Mouse (Mus musculus) lung, embryonic 16.5 days (tissue): ENCODE data around the gene Nhsl1. TPM values are rescaled to one million over a fixed set of nuclear protein-coding genes. Genes with fewer than 3 reads are reported as not detected.
A peak's percentile ranks its signal among the peaks of the same experiment; 100 is the strongest.

ENCODE experiments used
- ATAC-seq: fragments of 200-750 bp; cut with Nextera tagmentation; 2 replicates; pipeline ENCODE4 v1.8.0; 2017; ENCODE audit warnings: low read depth, mild to moderate bottlenecking, moderate library complexity
- H3K27ac ChIP-seq: fragments of 300-500 bp; sonication (generic); 2 replicates; pipeline ENCODE4 v1.5.1; 2014; ENCODE audit warnings: mild to moderate bottlenecking, control low read depth, low read length
- H3K27me3 ChIP-seq: fragments of 300-500 bp; sonication (generic); 2 replicates; pipeline ENCODE4 v1.6.1; 2014; ENCODE audit warnings: low read depth, low read length, mixed read lengths; ENCODE audit not compliant: control insufficient read depth, insufficient read depth
- H3K36me3 ChIP-seq: fragments of 300-500 bp; sonication (generic); 2 replicates; pipeline ENCODE4 v1.6.1; 2014; ENCODE audit warnings: low read length; ENCODE audit not compliant: control insufficient read depth, insufficient read depth
- H3K4me1 ChIP-seq: fragments of 300-500 bp; sonication (generic); replicated peaks from 2 replicates; pipeline ENCODE4 v1.6.1; 2014; ENCODE audit warnings: low read length, mixed read lengths; ENCODE audit not compliant: control insufficient read depth, insufficient read depth
- H3K4me2 ChIP-seq: fragments of 300-500 bp; sonication (generic); 2 replicates; pipeline ENCODE4 v1.6.1; 2014; ENCODE audit warnings: low read depth, low read length, control low read depth
- H3K4me3 ChIP-seq: fragments of 300-500 bp; sonication (generic); 2 replicates; pipeline ENCODE4 v1.5.1; 2014; ENCODE audit warnings: mild to moderate bottlenecking, low read length, control low read depth
- H3K9ac ChIP-seq: fragments of 300-500 bp; sonication (generic); 2 replicates; pipeline ENCODE4 v1.6.1; 2014; ENCODE audit warnings: low read length, control low read depth
- H3K9me3 ChIP-seq: fragments of 300-500 bp; sonication (generic); 2 replicates; pipeline ENCODE4 v1.6.1; 2016; ENCODE audit warnings: low read length; ENCODE audit not compliant: control insufficient read depth
- WGBS: fragments of 180-500 bp; shearing (Covaris S2); extraction: QIAGEN DNeasy Blood & Tissue Kit; methylation state at CpG from one replicate; pipeline ENCODE4 v1.1.7; 2014; 5-methylcytosine and 5-hydroxymethylcytosine counted together
- polyA plus RNA-seq: library from polyadenylated mRNA; unstranded; fragments of >200 nt; fragmentation: Nextera tagmentation; extraction: Ambion mirVana; gene quantifications from 2 replicates; pipeline ENCODE4 v1.2.1, GENCODE M21; 2015

Gene Nhsl1
- polyA plus RNA-seq, 1 experiment from 2014 or later = 4.6 TPM

DNA sequence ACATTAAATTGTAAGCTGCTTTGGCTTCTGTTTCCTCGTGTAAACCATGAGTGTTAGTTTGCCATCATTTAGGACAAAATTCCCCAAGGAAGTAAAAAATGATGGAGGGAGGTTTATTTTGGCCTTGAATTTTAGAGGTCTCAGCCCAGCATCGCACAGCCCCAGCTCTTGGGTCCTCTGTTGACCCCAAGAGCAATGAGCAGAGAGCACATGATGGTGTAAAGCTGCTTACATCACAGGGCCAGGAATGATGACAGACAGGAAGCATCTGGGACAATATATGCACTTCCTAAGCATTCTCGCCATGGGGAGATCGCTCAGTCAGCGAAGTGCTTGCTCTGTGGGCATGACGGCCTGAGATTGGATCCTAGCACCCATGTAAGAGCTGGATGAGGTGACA lies 20.6 kb downstream of the Nhsl1 start:
- Histone ChIP-seq H3K36me3 (no peaks in the 10 kb centered on the region), H3K4me2 (no peak overlapping the region), H3K9ac (no peak overlapping the region), H3K27ac (no peak overlapping the region), H3K9me3 (no peaks in the 10 kb centered on the region), H3K27me3 (no peaks in the 10 kb centered on the region), H3K4me1 (no peaks in the 10 kb centered on the region), H3K4me3 (no peak overlapping the region)
- peak; percentile 65 for ATAC-seq
- WGBS = 53% methylated on average over 6 of the region's 6 CpGs

DNA sequence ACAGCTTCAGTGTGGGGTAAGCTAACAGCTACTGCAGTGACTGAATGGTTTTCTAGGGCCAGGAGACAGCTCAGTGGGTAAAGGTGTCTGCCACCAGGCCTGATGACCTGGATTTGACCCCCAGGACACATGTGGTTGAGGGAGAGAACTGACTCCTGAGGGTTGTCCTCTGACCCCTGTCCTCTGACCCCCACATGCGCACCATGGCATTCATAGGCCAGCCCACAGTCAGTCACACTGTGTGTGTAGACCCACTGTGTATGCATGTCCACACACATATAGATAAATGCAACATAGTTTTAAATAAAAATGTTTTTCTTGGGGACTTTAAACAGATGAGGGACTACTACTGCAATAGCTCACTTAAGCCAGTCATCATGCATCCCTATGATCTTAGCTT lies 22.1 kb downstream of the Nhsl1 start:
- Histone ChIP-seq H3K4me2 (no peak overlapping the region), H3K4me1 (no peaks in the 10 kb centered on the region), H3K27ac (no peak overlapping the region), H3K4me3 (no peak overlapping the region), H3K27me3 (no peaks in the 10 kb centered on the region), H3K9me3 (no peaks in the 10 kb centered on the region), H3K36me3 (no peaks in the 10 kb centered on the region), H3K9ac (no peak overlapping the region)
- ATAC-seq = no peak
- 100% methylated on average over 1 of the region's 1 CpGs for WGBS

DNA sequence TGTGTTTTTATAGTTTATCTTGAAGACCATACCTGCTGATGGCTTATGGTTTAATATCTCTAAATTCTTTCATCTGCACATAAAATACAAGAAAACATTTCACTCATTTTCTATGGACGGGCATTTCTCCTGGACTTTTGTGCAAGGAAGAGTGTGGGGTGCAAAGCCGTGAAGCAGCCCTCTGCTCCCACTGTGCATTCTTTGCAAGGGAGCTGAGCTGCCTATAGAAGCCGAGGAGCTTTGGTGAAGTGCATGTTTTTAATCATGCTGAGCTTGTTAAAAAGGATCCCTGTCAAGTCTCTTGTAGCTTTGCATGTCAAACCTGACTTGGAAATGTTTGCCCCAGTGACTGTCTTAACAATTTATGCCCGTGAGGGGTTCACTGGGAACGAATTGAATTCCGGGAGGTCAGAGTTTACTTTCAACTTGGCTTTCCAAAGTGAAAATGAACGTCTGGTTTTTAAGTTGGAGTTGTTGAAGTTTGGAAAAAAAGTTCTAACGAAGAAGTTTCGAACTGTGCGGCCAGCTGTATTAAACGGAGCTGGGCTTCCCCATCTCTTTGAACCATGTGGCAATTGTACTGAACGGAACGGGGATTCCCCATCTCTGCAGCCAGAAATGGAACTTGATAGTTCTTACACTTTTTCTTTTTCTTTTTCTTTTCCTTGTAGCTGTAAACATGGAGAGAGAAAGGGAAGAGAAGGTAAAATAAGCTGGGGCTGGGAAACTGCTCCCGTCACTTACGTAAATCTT lies 22.8 kb downstream of the Nhsl1 start:
- Histone ChIP-seq H3K27me3 (no peaks in the 10 kb centered on the region), H3K27ac (no peak overlapping the region), H3K36me3 (no peaks in the 10 kb centered on the region), H3K4me3 (no peak overlapping the region), H3K4me2 (no peak overlapping the region), H3K9me3 (no peaks in the 10 kb centered on the region), H3K9ac (no peak overlapping the region), H3K4me1 (no peaks in the 10 kb centered on the region)
- WGBS = 60% methylated on average over 15 of the region's 15 CpGs
- no peak for ATAC-seq

DNA sequence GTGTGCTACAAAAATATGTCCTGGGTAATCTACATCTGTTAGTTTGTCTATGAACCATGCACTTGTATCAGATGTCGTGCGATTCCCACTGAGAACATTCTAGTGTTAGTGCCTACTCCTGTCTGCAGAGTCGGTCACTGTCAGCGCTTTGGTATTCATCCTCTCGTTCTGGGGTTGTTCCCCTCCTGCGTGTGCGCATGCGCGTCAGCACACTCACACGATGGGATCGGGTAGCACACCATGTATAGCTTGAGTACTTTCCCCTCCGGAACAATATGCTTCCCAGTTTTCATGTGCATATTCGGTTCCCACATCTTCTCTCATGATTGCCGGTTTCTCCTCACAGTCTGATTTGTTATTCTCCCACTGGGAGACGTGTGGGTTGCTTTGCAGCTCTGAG lies 28.4 kb downstream of the Nhsl1 start:
- Histone ChIP-seq H3K9me3 (no peaks in the 10 kb centered on the region), H3K27ac (no peak overlapping the region), H3K36me3 (no peaks in the 10 kb centered on the region), H3K4me1 (peaks cover 3% of the 10 kb centered on the region; the same call in 1 of the 2 replicates), H3K9ac (no peak overlapping the region), H3K4me3 (no peak overlapping the region), H3K27me3 (no peaks in the 10 kb centered on the region), H3K4me2 (no peak overlapping the region)
- 88% methylated on average over 15 of the region's 15 CpGs for WGBS
- ATAC-seq = no peak

DNA sequence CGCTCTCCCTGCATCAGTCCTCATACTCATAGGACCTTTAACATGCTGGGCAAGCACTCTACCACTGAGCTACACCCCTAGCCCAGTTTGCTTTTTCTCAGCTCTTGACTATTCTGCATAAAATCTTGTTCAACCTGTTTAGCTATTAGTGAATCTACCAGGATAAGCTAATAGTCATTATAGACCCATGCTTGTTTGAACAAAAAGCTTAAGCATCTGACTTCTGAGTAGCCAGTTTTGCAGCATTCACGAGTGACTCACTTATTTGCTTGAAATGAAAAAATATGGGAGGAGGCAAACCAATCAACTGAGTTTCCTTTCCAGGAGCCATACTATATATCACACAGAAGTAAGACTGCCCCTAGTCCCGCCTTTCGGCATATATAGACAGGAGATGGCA lies 32.0 kb downstream of the Nhsl1 start:
- ATAC-seq = peak; percentile 94
- Histone ChIP-seq H3K27me3 (no peaks in the 10 kb centered on the region), H3K27ac (peak overlapping the region; percentile 65), H3K4me2 (no peak overlapping the region), H3K9me3 (no peaks in the 10 kb centered on the region), H3K4me1 (peaks cover 3% of the 10 kb centered on the region; the same call in 1 of the 2 replicates), H3K36me3 (no peaks in the 10 kb centered on the region), H3K9ac (no peak overlapping the region), H3K4me3 (no peak overlapping the region)
- WGBS = 65% methylated on average over 4 of the region's 4 CpGs

DNA sequence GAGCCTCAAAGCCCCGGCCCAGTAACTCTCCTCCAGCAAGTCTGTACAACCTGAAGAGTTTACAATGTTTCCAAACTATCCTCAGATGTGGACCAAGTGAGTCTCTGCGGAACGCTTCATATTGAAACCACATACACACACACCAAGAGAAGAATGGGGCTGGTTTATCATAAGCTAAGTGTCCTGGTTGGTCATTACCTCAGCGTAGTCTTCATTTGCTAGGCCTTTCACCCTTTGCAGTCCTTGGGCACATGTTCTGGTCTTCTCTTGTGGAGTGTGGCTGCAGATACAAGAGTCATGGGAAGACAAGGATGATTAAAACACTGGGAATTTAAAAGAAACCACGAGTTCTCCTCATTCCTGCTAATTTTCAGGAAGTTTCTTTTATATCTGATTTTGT lies 34.2 kb downstream of the Nhsl1 start:
- Histone ChIP-seq H3K36me3 (no peaks in the 10 kb centered on the region), H3K4me3 (no peak overlapping the region), H3K4me1 (peaks cover 3% of the 10 kb centered on the region; the same call in 1 of the 2 replicates), H3K27me3 (no peaks in the 10 kb centered on the region), H3K27ac (no peak overlapping the region), H3K4me2 (no peak overlapping the region), H3K9me3 (no peaks in the 10 kb centered on the region), H3K9ac (no peak overlapping the region)
- WGBS = 74% methylated on average over 5 of the region's 5 CpGs
- ATAC-seq = no peak

DNA sequence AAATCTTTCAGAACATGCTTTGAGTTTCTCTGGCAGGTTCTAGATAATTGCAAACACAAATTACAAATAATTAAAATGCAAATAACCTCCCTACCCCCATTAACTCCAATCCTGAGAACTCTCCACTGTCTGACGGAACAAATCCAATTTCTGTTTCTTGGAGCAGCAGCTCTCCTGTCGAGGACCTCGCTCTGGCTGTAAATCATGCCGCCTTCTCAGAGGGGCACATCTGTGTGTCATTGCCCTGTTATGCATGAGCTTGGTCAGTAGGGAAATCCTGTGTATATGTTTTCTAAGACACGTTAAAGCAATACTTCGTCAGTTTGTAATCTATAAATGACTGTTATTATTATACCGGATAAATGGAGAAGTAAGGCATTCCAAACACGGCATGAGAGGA lies 35.3 kb downstream of the Nhsl1 start:
- Histone ChIP-seq H3K4me1 (peaks cover 3% of the 10 kb centered on the region; the same call in 1 of the 2 replicates), H3K4me3 (no peak overlapping the region), H3K27me3 (no peaks in the 10 kb centered on the region), H3K27ac (no peak overlapping the region), H3K4me2 (no peak overlapping the region), H3K9ac (no peak overlapping the region), H3K9me3 (no peaks in the 10 kb centered on the region), H3K36me3 (no peaks in the 10 kb centered on the region)
- ATAC-seq = no peak
- 54% methylated on average over 8 of the region's 8 CpGs for WGBS

DNA sequence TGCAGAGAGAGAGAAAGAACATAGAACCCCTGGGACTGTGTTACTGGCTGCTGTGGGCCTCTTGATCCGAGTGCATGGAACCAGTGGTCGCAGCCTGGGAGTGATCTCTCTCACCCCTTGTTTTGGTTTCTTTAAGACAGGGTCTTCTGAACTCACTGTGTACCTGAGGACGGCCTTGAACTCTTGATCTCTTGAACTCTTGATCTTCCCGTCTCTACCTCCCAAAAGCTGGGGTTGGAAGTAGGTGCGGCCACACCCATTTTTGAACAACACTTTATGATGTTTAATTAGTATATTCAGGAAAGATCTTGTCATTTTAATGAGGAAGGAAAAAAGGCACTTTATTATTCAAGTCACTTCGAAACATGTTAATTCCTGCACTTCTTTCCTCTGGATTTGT lies 37.7 kb downstream of the Nhsl1 start:
- ATAC-seq = no peak
- H3K27me3 ChIP-seq = no peaks in the 10 kb centered on the region
- H3K36me3 ChIP-seq = no peaks in the 10 kb centered on the region
- no peaks in the 10 kb centered on the region for H3K9me3 ChIP-seq
- H3K4me2 ChIP-seq = no peak overlapping the region
- 85% methylated on average over 6 of the region's 6 CpGs for whole genome bisulfite sequencing
- peaks cover under 1% of the 10 kb centered on the region; the same call in 1 of the 2 replicates for H3K4me1 ChIP-seq
- no peak overlapping the region for H3K4me3 ChIP-seq
- H3K27ac ChIP-seq = no peak overlapping the region
- no peak overlapping the region for H3K9ac ChIP-seq

DNA sequence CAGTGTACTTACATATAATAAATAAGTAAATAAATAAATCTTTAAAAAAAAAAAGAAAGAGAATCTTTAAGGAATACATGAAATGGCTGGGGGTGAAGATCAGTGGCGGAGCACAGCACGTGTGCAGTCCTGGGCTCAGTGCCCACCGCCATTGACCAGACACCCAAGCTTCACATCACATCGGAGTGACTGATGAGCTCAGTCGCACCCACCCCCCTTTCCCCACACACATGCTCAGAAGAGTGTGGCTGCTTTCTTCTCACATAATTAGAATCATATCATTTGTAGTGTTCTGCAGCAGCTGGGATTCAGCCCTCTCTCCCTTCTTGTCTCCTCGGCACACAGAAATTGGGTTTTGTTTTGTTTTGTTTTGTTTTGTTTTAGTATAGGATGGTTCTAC lies 38.4 kb downstream of the Nhsl1 start:
- Histone ChIP-seq H3K9ac (no peak overlapping the region), H3K36me3 (no peaks in the 10 kb centered on the region), H3K4me3 (no peak overlapping the region), H3K4me2 (no peak overlapping the region), H3K4me1 (no peaks in the 10 kb centered on the region), H3K27ac (no peak overlapping the region), H3K27me3 (no peaks in the 10 kb centered on the region), H3K9me3 (no peaks in the 10 kb centered on the region)
- 58% methylated on average over 6 of the region's 6 CpGs for WGBS
- ATAC-seq = peak; percentile 64
